Mouse (Mus musculus): ENCODE results near the gene Spag9. TPM values are rescaled to one million over a fixed set of nuclear protein-coding genes. Genes with fewer than 3 reads are reported as not detected.
"Not testable (repeated sequence)": the region's sequence is repeated elsewhere in the genome, so short reads cannot be mapped to it uniquely, and the experiment has no call there.

Gene Spag9
- total and polyA plus RNA-seq, 2 experiments from 2014 or later, result 80.7 to 131 TPM

DNA sequence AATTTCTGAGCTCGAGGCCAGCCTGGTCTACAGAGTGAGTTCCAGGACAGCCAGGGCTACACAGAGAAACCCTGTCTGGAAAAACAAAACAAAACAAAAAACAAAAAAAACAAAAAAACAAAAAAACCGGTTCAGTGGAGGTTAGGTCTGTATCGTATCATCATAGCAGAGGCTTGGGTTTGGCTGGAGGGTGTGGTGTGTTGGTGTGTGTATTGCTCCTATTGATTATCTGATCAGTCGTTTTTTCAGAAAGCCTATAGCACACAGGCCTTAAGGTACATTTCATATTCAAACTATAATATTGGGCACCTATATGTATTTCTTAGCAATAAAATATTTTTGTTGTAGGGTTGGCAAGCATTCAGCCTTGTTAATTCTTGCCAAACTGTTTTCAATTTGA lies 36.2 kb downstream of the Spag9 start:
- H3K9ac ChIP-seq (replicated peaks; ENCODE audit: low read length, poor library complexity, severe bottlenecking), result no peak overlapping the region
- TF ChIP-seq CTCF (IDR thresholded peaks at IDR 0.05), result no peak
- H3K9me3 ChIP-seq (ENCODE audit: low read length), result no peaks in the 10 kb centered on the region
- 94% methylated on average over 4 of the region's 4 CpGs for WGBS
- no peaks in the 10 kb centered on the region for H3K27me3 ChIP-seq (ENCODE audit: insufficient read depth, low read length)
- H3K4me2 ChIP-seq (ENCODE audit: low read depth, low read length, poor library complexity, severe bottlenecking), result no peak overlapping the region
- DNase-seq (ENCODE audit: low spot score), result no peak
- H3K4me3 ChIP-seq (ENCODE audit: low read depth, low read length), result no peak overlapping the region
- H3K36me3 ChIP-seq (ENCODE audit: insufficient read depth, low read length), result no peaks in the 10 kb centered on the region
- H3K4me1 ChIP-seq (ENCODE audit: insufficient read depth, low read length), result no peaks in the 10 kb centered on the region
- H3K27ac ChIP-seq (ENCODE audit: low read depth, low read length), result no peak overlapping the region
- no peak for ATAC-seq (ENCODE audit: low FRiP score)

GRCm38 (mm10) chr11:94032971-94033370 lies 37.1 kb downstream of the Spag9 start:
- Histone ChIP-seq H3K36me3 (ENCODE audit: insufficient read depth, low read length) (no peaks in the 10 kb centered on the region), H3K27me3 (ENCODE audit: insufficient read depth, low read length) (no peaks in the 10 kb centered on the region), H3K9me3 (ENCODE audit: low read length) (no peaks in the 10 kb centered on the region), H3K27ac (ENCODE audit: low read depth, low read length) (no peak overlapping the region), H3K4me3 (ENCODE audit: low read depth, low read length) (no peak overlapping the region), H3K4me1 (ENCODE audit: insufficient read depth, low read length) (no peaks in the 10 kb centered on the region), H3K9ac (replicated peaks; ENCODE audit: low read length, poor library complexity, severe bottlenecking) (no peak overlapping the region), H3K4me2 (ENCODE audit: low read depth, low read length, poor library complexity, severe bottlenecking) (no peak overlapping the region)
- no peak for TF ChIP-seq CTCF (IDR thresholded peaks at IDR 0.05)
- DNase-seq (ENCODE audit: low spot score) (no peak), ATAC-seq (ENCODE audit: low FRiP score) (no peak)
- WGBS, result 70% methylated on average over 2 of the region's 2 CpGs

DNA sequence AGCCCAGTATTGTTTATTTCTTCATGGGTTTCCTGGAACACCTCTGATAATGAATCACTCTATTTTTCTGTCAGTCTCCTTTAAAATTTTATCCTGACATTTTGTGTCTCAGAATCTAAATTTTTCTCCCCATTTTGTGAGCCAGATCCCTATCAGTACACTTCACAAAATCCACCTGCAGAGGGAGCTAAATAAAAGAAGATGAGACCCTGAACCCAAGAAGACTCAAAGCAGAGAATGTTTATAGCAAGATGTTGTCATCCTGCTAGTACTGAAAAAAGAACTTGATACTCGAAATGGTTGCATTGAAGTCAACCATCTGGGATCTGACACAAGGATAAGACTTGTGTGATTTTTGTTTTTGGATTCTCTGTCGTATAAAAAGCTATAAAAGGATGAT lies 40.1 kb downstream of the Spag9 start:
- DNase-seq (ENCODE audit: low spot score) (peak; percentile 70), ATAC-seq (ENCODE audit: low FRiP score) (no peak)
- Histone ChIP-seq H3K4me3 (ENCODE audit: low read depth, low read length) (no peak overlapping the region), H3K27ac (ENCODE audit: low read depth, low read length) (peak overlapping the region; percentile 26; the same call in 1 of the 2 replicates), H3K36me3 (ENCODE audit: insufficient read depth, low read length) (no peaks in the 10 kb centered on the region), H3K4me1 (ENCODE audit: insufficient read depth, low read length) (no peaks in the 10 kb centered on the region), H3K27me3 (ENCODE audit: insufficient read depth, low read length) (no peaks in the 10 kb centered on the region), H3K4me2 (ENCODE audit: low read depth, low read length, poor library complexity, severe bottlenecking) (no peak overlapping the region), H3K9me3 (ENCODE audit: low read length) (no peaks in the 10 kb centered on the region), H3K9ac (replicated peaks; ENCODE audit: low read length, poor library complexity, severe bottlenecking) (no peak overlapping the region)
- 34% methylated on average over 2 of the region's 2 CpGs for WGBS
- peak; percentile 74 for TF ChIP-seq CTCF (IDR thresholded peaks at IDR 0.05)

DNA sequence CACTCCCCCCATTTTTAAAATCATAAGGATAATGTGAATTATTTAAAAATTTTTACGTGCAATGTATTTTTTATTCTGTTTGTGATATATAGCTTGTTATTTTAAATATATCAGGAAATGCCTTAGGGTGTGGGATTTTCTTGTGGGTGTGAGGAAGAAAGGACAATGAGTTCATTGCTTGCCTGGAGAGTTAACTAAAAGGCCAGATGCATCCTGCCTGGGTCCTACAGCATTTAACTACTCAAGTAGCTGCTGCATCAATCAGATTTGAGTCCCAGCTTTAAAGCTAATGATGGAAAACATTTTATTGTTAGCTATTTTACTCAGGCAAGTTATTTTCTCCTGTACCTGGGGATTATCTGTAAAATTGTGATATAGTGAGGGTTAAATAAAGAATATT lies 45.6 kb downstream of the Spag9 start:
- Histone ChIP-seq H3K4me2 (ENCODE audit: low read depth, low read length, poor library complexity, severe bottlenecking) (no peak overlapping the region), H3K9ac (replicated peaks; ENCODE audit: low read length, poor library complexity, severe bottlenecking) (no peak overlapping the region), H3K9me3 (ENCODE audit: low read length) (no peaks in the 10 kb centered on the region), H3K27me3 (ENCODE audit: insufficient read depth, low read length) (no peaks in the 10 kb centered on the region), H3K36me3 (ENCODE audit: insufficient read depth, low read length) (no peaks in the 10 kb centered on the region), H3K27ac (ENCODE audit: low read depth, low read length) (no peak overlapping the region), H3K4me3 (ENCODE audit: low read depth, low read length) (no peak overlapping the region), H3K4me1 (ENCODE audit: insufficient read depth, low read length) (no peaks in the 10 kb centered on the region)
- ATAC-seq (ENCODE audit: low FRiP score) (no peak), DNase-seq (ENCODE audit: low spot score) (no peak)
- TF ChIP-seq CTCF (IDR thresholded peaks at IDR 0.05), result no peak
- 85% methylated on average over 1 of the region's 1 CpGs for WGBS

- H3K9me3 ChIP-seq (ENCODE audit: low read length); H3K36me3 ChIP-seq (ENCODE audit: insufficient read depth, low read length); H3K27me3 ChIP-seq (ENCODE audit: insufficient read depth, low read length); H3K4me1 ChIP-seq (ENCODE audit: insufficient read depth, low read length); H3K4me3 ChIP-seq (ENCODE audit: low read depth, low read length); H3K4me2 ChIP-seq (ENCODE audit: low read depth, low read length, poor library complexity, severe bottlenecking); H3K9ac ChIP-seq (replicated peaks; ENCODE audit: low read length, poor library complexity, severe bottlenecking); H3K27ac ChIP-seq (ENCODE audit: low read depth, low read length); ATAC-seq (ENCODE audit: low FRiP score); DNase-seq (ENCODE audit: low spot score): not testable (repeated sequence)
- WGBS, result 68% methylated on average over 1 of the region's 1 CpGs
Measured at GRCm38 (mm10) chr11:94042301-94042700, 46.4 kb downstream of the Spag9 start.

GRCm38 (mm10) chr11:94043998-94044985 lies 48.4 kb downstream of the Spag9 start:
- Histone ChIP-seq H3K9me3 (ENCODE audit: low read length) (no peaks in the 10 kb centered on the region), H3K4me3 (ENCODE audit: low read depth, low read length) (peak overlapping the region; percentile 65), H3K27ac (ENCODE audit: low read depth, low read length) (peak overlapping the region; percentile 86), H3K36me3 (ENCODE audit: insufficient read depth, low read length) (peaks cover 3% of the 10 kb centered on the region; the same call in 1 of the 2 replicates), H3K27me3 (ENCODE audit: insufficient read depth, low read length) (no peaks in the 10 kb centered on the region), H3K4me1 (ENCODE audit: insufficient read depth, low read length) (peaks cover 10% of the 10 kb centered on the region), H3K9ac (replicated peaks; ENCODE audit: low read length, poor library complexity, severe bottlenecking) (peak overlapping the region; percentile 70), H3K4me2 (ENCODE audit: low read depth, low read length, poor library complexity, severe bottlenecking) (peak overlapping the region; percentile 60)
- DNase-seq (ENCODE audit: low spot score) (peak; percentile 99), ATAC-seq (ENCODE audit: low FRiP score) (peak; percentile 100)
- WGBS, result 3% methylated on average over 22 of the region's 22 CpGs
- TF ChIP-seq CTCF (IDR thresholded peaks at IDR 0.05), result 0 out of 2 replicates have a peak, but pooled peaks have one; percentile 9
